Comparison of ENCODE assay signal across 9 mouse cellular contexts in genomic region chr7:81342356-81343094, GRCm38 (mm10). TPM values are rescaled to one million over a fixed set of nuclear protein-coding genes. Genes with fewer than 3 reads are reported as not detected.
DNase-seq lines count a peak whose midpoint lies in the region; ATAC-seq and TF ChIP-seq lines count a peak whose summit lies in the region.
"Had no signal": no experiment of that assay in that cellular context is flagged by ENCODE, and none has a peak within 500 bp of the region (broad histone marks: within the 10 kb centered on the region; RNA-seq: fewer than 3 reads in every experiment).

No protein-coding gene starts in this region.

- peak overlapping the region; percentile 89; the same call in 1 of the 2 replicates for H3K27ac ChIP-seq in layer of hippocampus, adult 2 months
- no peak overlapping the region for H3K27ac ChIP-seq in embryonic fibroblast, embryonic 13.5 days (ENCODE audit: insufficient read depth, low read length)
- H3K27ac ChIP-seq in kidney, embryonic 16.5 days (ENCODE audit: low read length): no peak overlapping the region

- DNase-seq in layer of hippocampus, adult 2 months (ENCODE audit: low spot score in 2 of 2): no peak
- DNase-seq in layer of hippocampus, adult 18-20 months (ENCODE audit: low spot score in 2 of 2): no peak
- peak; percentile 19 for DNase-seq in naive thymus-derived CD4-positive, alpha-beta T cell, adult 2 months (ENCODE audit: low read depth)
- no peak for DNase-seq in urinary bladder, postnatal 10 days (ENCODE audit: low spot score)
- no peak for DNase-seq in gastrocnemius, adult 8-10 months (ENCODE audit: low spot score in 2 of 2)
- DNase-seq: gastrocnemius, postnatal 14 days had no signal

- no peak for ATAC-seq in kidney, embryonic 16.5 days (ENCODE audit: low FRiP score, low TSS enrichment)
- ATAC-seq in CD4-positive, CD25-positive, alpha-beta regulatory T cell, adult 4 months: no peak

- WGBS in kidney, embryonic 16.5 days: 64% methylated on average over 8 of the region's 8 CpGs

- H3K9ac ChIP-seq in kidney, embryonic 16.5 days (replicated peaks; ENCODE audit: low read length): peak overlapping the region; percentile 99

- H3K4me1 ChIP-seq in embryonic fibroblast, embryonic 13.5 days (ENCODE audit: control insufficient read depth, insufficient read depth, low read length): peaks cover 8% of the 10 kb centered on the region
- peaks cover 21% of the 10 kb centered on the region for H3K4me1 ChIP-seq in kidney, embryonic 16.5 days (ENCODE audit: insufficient read depth, low read length)

- TF ChIP-seq CTCF in layer of hippocampus, adult 2 months (conservative IDR thresholded peaks at IDR 0.05): no peak
- TF ChIP-seq CTCF in embryonic fibroblast, embryonic 13.5 days (IDR thresholded peaks at IDR 0.05; ENCODE audit: borderline replicate concordance, insufficient read depth, low read length): no peak

- no peaks in the 10 kb centered on the region for H3K9me3 ChIP-seq in kidney, embryonic 16.5 days (ENCODE audit: low read length)

- H3K27me3 ChIP-seq in kidney, embryonic 16.5 days (ENCODE audit: insufficient read depth, low read length): no peaks in the 10 kb centered on the region

- no peak for TF ChIP-seq POLR2A in embryonic fibroblast, embryonic 13.5 days (IDR thresholded peaks at IDR 0.05; ENCODE audit: low read depth, low read length)

- peak overlapping the region; percentile 96 for H3K4me2 ChIP-seq in kidney, embryonic 16.5 days (replicated peaks; ENCODE audit: low read depth, low read length)

- peak overlapping the region; percentile 77 for H3K4me3 ChIP-seq in layer of hippocampus, adult 2 months
- peak overlapping the region; percentile 95 for H3K4me3 ChIP-seq in embryonic fibroblast, embryonic 13.5 days (ENCODE audit: insufficient read depth, low read length)
- peak overlapping the region; percentile 97 for H3K4me3 ChIP-seq in kidney, embryonic 16.5 days (ENCODE audit: low read length)

- peaks cover 59% of the 10 kb centered on the region for H3K36me3 ChIP-seq in kidney, embryonic 16.5 days (ENCODE audit: insufficient read depth, low read length)

RNA-seq across cellular contexts. Expression of gene Rps17, which starts 2.5 kb away (rescaled TPM):
- total RNA-seq in layer of hippocampus, adult 2 months (2021): 100 to 1,000 TPM; 606 to 625 TPM
- total RNA-seq in layer of hippocampus, adult 18-20 months (2021): 100 to 1,000 TPM; 601 to 632 TPM
- polyA plus RNA-seq in embryonic fibroblast, embryonic 13.5 days (2011; ENCODE audit: insufficient read length, low read depth, missing spikeins): 1,473 and 1,652 TPM in 2 replicates
- 1,196 and 1,210 TPM in 2 replicates for polyA plus RNA-seq in kidney, embryonic 16.5 days (2015; fragmentation: Nextera tagmentation; extraction: Ambion mirVana)
- polyA plus RNA-seq in CD4-positive, CD25-positive, alpha-beta regulatory T cell, adult 4 months (2017; shearing (Covaris generic)): 1,000 to 10,000 TPM; 1,101 to 1,535 TPM
- 100 to 1,000 TPM; 756 to 885 (median 813) TPM for total RNA-seq in gastrocnemius, adult 8-10 months (2022)
